Mouse (Mus musculus) bone marrow macrophage, adult 2 months (primary cell): ENCODE measurements at regions not wholly inside any gene's neighbourhood (a gene's known extent, or its start where the extent isn't known, plus 50 kb on each side); places are given as distances from the start of the nearest gene placed in this dataset.

Experiments
- CTCF ChIP-seq: IDR thresholded peaks from 2 replicates; pipeline ENCODE4 v1.5.1; 2012; ENCODE audit warnings: low read depth, mild to moderate bottlenecking, low read length, moderate library complexity
- POLR2A ChIP-seq: IDR thresholded peaks from 2 replicates; pipeline ENCODE4 v1.6.1; 2012; ENCODE audit warnings: mild to moderate bottlenecking, low read depth, low read length, borderline replicate concordance

- TF ChIP-seq CTCF (no peak), POLR2A (no peak)
Measured at GRCm38 (mm10) chr7:124996538-124996937, 447.9 kb upstream of the Kdm8 start.
